Mouse (Mus musculus) CH12.LX (cell line): Measurements from ENCODE around the gene Gse1.

Source experiments
- CTCF ChIP-seq, 2 experiments: IDR thresholded peaks in 1 of 2; conservative IDR thresholded peaks in 1 of 2; 2 replicates each; pipeline ENCODE4 v1.5.1; 2011 to 2012; ENCODE audit warnings: low read depth in 2 of 2, low read length in 2 of 2, improper control_type of control experiment in 1 of 2, inconsistent platforms in 1 of 2, mild to moderate bottlenecking in 1 of 2, moderate library complexity in 1 of 2
- EP300 ChIP-seq: IDR thresholded peaks from 2 replicates; pipeline ENCODE4 v1.6.1; 2011; ENCODE audit warnings: low read length, improper control_type of control experiment
- GABPA ChIP-seq: IDR thresholded peaks from 2 replicates; pipeline ENCODE4 v1.6.1; 2012; ENCODE audit warnings: low read depth, low read length, improper control_type of control experiment, inconsistent platforms; ENCODE audit not compliant: insufficient replicate concordance
- HCFC1 ChIP-seq: IDR thresholded peaks from 2 replicates; pipeline ENCODE4 v1.6.1; 2012; ENCODE audit warnings: low read depth, mild to moderate bottlenecking, inconsistent platforms, low read length, improper control_type of control experiment
- NRF1 ChIP-seq: IDR thresholded peaks from 2 replicates; pipeline ENCODE4 v1.6.1; 2014; ENCODE audit warnings: low read depth, mild to moderate bottlenecking, inconsistent platforms, low read length, improper control_type of control experiment, moderate library complexity
- POLR2A ChIP-seq: IDR thresholded peaks from 2 replicates; pipeline ENCODE4 v1.6.1; 2011; ENCODE audit warnings: low read depth, mild to moderate bottlenecking, improper control_type of control experiment, low read length
- POLR2AphosphoS2 ChIP-seq: IDR thresholded peaks from 2 replicates; pipeline ENCODE4 v1.6.1; 2011; ENCODE audit warnings: low read depth, low read length, improper control_type of control experiment
- SMC3 ChIP-seq: IDR thresholded peaks from 2 replicates; pipeline ENCODE4 v1.6.1; 2011; ENCODE audit warnings: low read depth, low read length, improper control_type of control experiment
- USF1 ChIP-seq: IDR thresholded peaks from 2 replicates; pipeline ENCODE4 v1.6.1; 2014; ENCODE audit warnings: low read depth, mild to moderate bottlenecking, inconsistent platforms, low read length, improper control_type of control experiment
- ZC3H11A ChIP-seq: IDR thresholded peaks from 2 replicates; pipeline ENCODE4 v1.6.1; 2012; ENCODE audit warnings: low read depth, mild to moderate bottlenecking, inconsistent platforms, low read length, improper control_type of control experiment
- ZKSCAN1 ChIP-seq: IDR thresholded peaks from 2 replicates; pipeline ENCODE4 v1.6.1; 2012; ENCODE audit warnings: low read depth, inconsistent platforms, low read length, improper control_type of control experiment, borderline replicate concordance
- ZMIZ1 ChIP-seq: IDR thresholded peaks from 2 replicates; pipeline ENCODE4 v1.6.1; 2012; ENCODE audit warnings: low read depth, mild to moderate bottlenecking, inconsistent platforms, low read length, improper control_type of control experiment
- ZNF384 ChIP-seq: IDR thresholded peaks from 2 replicates; pipeline ENCODE4 v1.6.1; 2012; ENCODE audit warnings: low read depth, low read length, improper control_type of control experiment, inconsistent platforms

GRCm38 (mm10) chr8:120561539-120562435 lies 333.5 kb downstream of the Gse1 start:
- TF ChIP-seq ZMIZ1 (no peak), NRF1 (no peak), EP300 (no peak), ZC3H11A (no peak), CTCF (conservative IDR thresholded peaks at IDR 0.05 in 1 of 2, IDR thresholded peaks at IDR 0.05 in 1 of 2; ENCODE audit: low read depth in 2 of 2, low read length in 2 of 2) (peak; percentile 59 to 65; a peak in 3 of 4 replicates), POLR2A (no peak), GABPA (no peak), POLR2AphosphoS2 (no peak), ZNF384 (no peak), SMC3 (peak; percentile 50), HCFC1 (no peak), ZKSCAN1 (no peak), USF1 (no peak)
